Mouse (Mus musculus) embryonic facial prominence, embryonic 15.5 days (tissue): ENCODE data around the gene Npdc1. TPM values are rescaled to one million over a fixed set of nuclear protein-coding genes. Genes with fewer than 3 reads are reported as not detected.

ENCODE experiments used
- ATAC-seq: fragments of 200-750 bp; cut with Nextera tagmentation; 2 replicates; pipeline ENCODE4 v1.8.0; 2017; ENCODE audit warnings: low read depth, moderate TSS enrichment; ENCODE audit not compliant: insufficient number of reproducible peaks, low FRiP score, low TSS enrichment
- H3K27ac ChIP-seq: fragments of 300-500 bp; sonication (generic); replicated peaks from 2 replicates; pipeline ENCODE4 v1.5.1; 2015; ENCODE audit warnings: mild to moderate bottlenecking, inconsistent platforms
- H3K27me3 ChIP-seq: fragments of 300-500 bp; sonication (generic); 2 replicates; pipeline ENCODE4 v1.6.1; 2015; ENCODE audit warnings: inconsistent platforms
- H3K36me3 ChIP-seq: fragments of 300-500 bp; sonication (generic); 2 replicates; pipeline ENCODE4 v1.6.1; 2015; ENCODE audit warnings: mild to moderate bottlenecking, inconsistent platforms
- H3K4me1 ChIP-seq: fragments of 300-500 bp; sonication (generic); 2 replicates; pipeline ENCODE4 v1.6.1; 2015; ENCODE audit warnings: inconsistent platforms
- H3K4me2 ChIP-seq: fragments of 300-500 bp; sonication (generic); replicated peaks from 2 replicates; pipeline ENCODE4 v1.6.1; 2015; ENCODE audit warnings: mild to moderate bottlenecking, inconsistent platforms
- H3K4me3 ChIP-seq: fragments of 300-500 bp; sonication (generic); replicated peaks from 2 replicates; pipeline ENCODE4 v1.5.1; 2015; ENCODE audit warnings: mild to moderate bottlenecking, inconsistent platforms
- H3K9ac ChIP-seq: fragments of 300-500 bp; sonication (generic); 2 replicates; pipeline ENCODE4 v1.6.1; 2015; ENCODE audit warnings: inconsistent platforms
- H3K9me3 ChIP-seq: fragments of 300-500 bp; sonication (generic); replicated peaks from 2 replicates; pipeline ENCODE4 v1.6.1; 2016; ENCODE audit warnings: inconsistent platforms
- WGBS: fragments of 180-500 bp; shearing (Covaris S2); methylation state at CpG from one replicate; pipeline ENCODE4 v1.1.7; 2015; 5-methylcytosine and 5-hydroxymethylcytosine counted together
- polyA plus RNA-seq: library from polyadenylated mRNA; unstranded; fragments of >200 nt; fragmentation: Nextera tagmentation; extraction: Ambion mirVana; gene quantifications from 2 replicates; pipeline ENCODE4 v1.2.1, GENCODE M21; 2015

Npdc1 gene
- polyA plus RNA-seq, 1 experiment from 2014 or later: 67.8 TPM

DNA sequence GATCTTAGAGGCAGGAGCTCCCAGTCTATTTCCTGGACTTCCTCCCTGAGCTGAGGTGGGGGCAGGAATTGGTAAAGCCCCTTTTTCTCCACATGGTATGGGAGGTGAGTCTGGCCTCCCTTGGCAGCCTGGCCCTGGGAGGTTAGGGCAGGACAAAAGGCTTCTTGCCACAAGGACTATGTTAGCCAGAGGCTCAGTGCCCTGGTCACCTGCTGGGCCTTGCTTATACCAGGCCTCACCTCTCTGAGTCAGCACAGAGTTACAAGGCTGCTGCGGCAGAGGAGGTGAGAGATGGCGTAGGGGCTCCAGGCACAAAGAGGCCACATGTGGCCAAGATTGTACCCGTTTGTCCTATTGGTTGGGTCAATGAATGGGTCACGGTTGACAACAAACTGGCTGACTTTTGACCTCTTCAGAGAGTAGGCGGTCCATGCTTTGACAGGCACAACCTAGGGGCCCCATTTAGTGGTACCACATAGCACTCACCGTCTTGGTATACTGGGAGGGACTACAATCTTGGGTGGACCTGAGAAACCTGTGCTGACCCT, 32.2 kb downstream of the Npdc1 start:
- Histone ChIP-seq H3K4me1 (peaks cover 10% of the 10 kb centered on the region), H3K27me3 (peaks cover 11% of the 10 kb centered on the region), H3K9me3 (no peaks in the 10 kb centered on the region), H3K4me2 (no peak overlapping the region), H3K4me3 (no peak overlapping the region), H3K9ac (no peak overlapping the region), H3K36me3 (no peaks in the 10 kb centered on the region), H3K27ac (no peak overlapping the region)
- 60% methylated on average over 6 of the region's 6 CpGs for WGBS
- no peak for ATAC-seq

DNA sequence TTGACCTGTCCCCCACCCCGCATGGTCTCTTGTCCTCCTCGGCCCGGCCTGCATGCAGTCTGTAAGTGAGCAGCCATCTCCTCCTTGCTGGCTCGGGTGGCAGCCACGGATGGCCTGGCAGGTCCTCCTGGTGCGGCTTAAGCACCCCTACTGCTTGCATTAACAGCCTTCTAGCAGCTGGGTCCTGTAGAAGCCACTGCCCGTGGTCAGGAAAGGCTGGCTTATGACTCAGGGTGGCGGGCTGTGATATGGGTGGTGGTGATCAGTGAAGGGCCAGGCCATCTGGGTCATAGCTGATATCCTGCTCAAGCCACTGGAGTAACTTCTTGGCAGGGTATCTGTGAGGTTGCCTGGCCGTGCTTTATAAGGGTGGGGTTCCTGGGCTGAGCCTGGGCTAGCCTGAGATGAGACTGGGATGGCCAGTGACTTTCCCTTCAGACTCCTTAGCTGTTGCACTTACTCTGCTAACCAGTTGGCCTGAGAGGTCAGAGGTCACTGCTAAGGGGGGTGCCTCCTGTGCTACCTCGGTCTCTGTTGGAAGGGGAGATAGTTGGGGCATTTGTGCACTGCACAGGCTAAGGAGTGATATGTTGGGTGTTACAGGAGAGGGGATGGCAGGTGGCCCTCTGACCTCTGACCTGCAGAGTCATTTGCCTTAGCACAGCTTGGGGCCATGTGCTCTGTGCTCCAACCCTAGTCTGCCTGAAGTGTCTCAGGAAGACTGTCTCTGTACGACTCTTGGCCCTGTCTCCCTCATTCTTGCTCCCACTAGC, 33.4 kb downstream of the Npdc1 start:
- no peak overlapping the region for H3K27ac ChIP-seq
- peaks cover 7% of the 10 kb centered on the region; the same call in 1 of the 2 replicates for H3K27me3 ChIP-seq
- H3K9me3 ChIP-seq: no peaks in the 10 kb centered on the region
- 0 out of 2 replicates have a peak, but pooled peaks cover 7% of the 10 kb centered on the region for H3K36me3 ChIP-seq
- H3K4me3 ChIP-seq: no peak overlapping the region
- no peak overlapping the region for H3K4me2 ChIP-seq
- ATAC-seq: no peak
- peaks cover 10% of the 10 kb centered on the region for H3K4me1 ChIP-seq
- WGBS: 79% methylated on average over 11 of the region's 11 CpGs
- H3K9ac ChIP-seq: no peak overlapping the region

DNA sequence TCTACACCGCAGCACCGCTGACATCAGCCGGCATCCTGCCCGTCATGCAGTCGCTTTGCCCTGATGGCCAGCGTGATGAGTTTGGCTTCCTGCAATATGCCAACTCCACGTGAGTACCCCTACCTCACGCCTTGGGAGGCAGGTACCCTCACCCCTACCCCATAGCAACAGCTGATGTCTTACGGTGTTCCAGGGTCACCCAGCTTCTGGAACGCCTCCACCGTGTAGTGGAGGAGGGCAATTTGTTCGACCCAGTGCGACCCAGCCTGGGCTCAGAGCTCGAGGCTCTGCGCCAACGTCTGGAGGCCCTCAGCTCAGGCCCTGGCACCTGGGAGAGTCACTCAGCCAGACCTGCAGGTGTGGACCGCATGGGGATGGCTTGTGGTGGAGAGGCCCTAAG, 34.0 kb downstream of the Npdc1 start:
- no peaks in the 10 kb centered on the region for H3K9me3 ChIP-seq
- no peak overlapping the region for H3K27ac ChIP-seq
- H3K4me3 ChIP-seq: no peak overlapping the region
- peaks cover 7% of the 10 kb centered on the region; the same call in 1 of the 2 replicates for H3K27me3 ChIP-seq
- H3K4me1 ChIP-seq: peaks cover 10% of the 10 kb centered on the region
- no peak overlapping the region for H3K4me2 ChIP-seq
- ATAC-seq: no peak
- WGBS: 88% methylated on average over 17 of the region's 17 CpGs
- 0 out of 2 replicates have a peak, but pooled peaks cover 7% of the 10 kb centered on the region for H3K36me3 ChIP-seq
- H3K9ac ChIP-seq: no peak overlapping the region

DNA sequence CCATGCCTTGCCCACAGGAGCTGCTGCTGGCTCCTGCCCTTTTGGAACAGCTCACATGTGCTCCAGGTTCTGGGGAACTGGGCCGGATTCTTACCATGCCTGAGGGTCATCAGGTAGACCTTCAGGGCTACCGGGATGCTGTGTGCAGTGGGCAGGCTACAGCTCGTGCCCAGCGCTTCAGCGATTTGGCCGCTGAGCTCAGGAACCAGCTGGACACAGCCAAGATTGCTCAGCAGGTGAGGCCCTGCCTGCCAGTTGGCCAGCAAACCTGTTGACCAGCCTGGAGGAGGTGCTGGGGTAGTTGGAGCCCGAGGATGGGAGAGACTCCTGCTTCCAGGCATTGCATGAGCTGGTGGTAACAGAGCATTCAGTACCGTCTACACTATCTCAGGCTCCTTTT, 35.1 kb downstream of the Npdc1 start:
- H3K27me3 ChIP-seq: peaks cover 7% of the 10 kb centered on the region; the same call in 1 of the 2 replicates
- WGBS: 85% methylated on average over 8 of the region's 8 CpGs
- H3K4me3 ChIP-seq: no peak overlapping the region
- H3K9me3 ChIP-seq: no peaks in the 10 kb centered on the region
- peaks cover 3% of the 10 kb centered on the region; the same call in 1 of the 2 replicates for H3K4me1 ChIP-seq
- H3K27ac ChIP-seq: no peak overlapping the region
- ATAC-seq: no peak
- H3K4me2 ChIP-seq: no peak overlapping the region
- 0 out of 2 replicates have a peak, but pooled peaks cover 7% of the 10 kb centered on the region for H3K36me3 ChIP-seq
- no peak overlapping the region for H3K9ac ChIP-seq

DNA sequence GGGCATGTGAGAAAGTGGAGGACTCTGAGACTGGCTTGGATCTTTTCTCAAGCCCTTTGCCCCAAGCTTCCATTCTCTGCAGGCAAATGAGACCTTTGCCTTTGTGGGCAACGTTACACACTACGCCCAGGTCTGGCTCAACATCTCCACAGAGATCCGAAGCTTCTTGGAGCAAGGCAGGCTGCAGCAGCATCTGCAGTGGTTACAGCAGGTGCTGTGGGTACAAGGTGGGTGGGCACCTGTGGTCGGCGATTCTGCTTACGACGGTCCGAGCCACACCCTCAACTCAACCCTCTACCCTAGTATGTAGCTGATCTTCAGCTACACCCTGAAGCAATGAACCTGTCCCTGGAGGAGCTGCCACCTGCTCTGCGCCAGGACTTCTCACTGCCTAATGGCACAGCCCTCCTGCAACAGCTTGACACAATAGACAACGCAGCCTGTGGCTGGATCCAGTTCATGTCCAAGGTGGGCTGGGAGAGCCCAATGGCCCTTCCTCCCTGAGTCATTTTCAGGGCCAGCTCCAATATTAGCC, 37.2 kb downstream of the Npdc1 start:
- Histone ChIP-seq H3K9me3 (no peaks in the 10 kb centered on the region), H3K4me3 (no peak overlapping the region), H3K9ac (no peak overlapping the region), H3K4me1 (no peaks in the 10 kb centered on the region), H3K27me3 (no peaks in the 10 kb centered on the region), H3K4me2 (no peak overlapping the region), H3K36me3 (peaks cover 7% of the 10 kb centered on the region; the same call in 1 of the 2 replicates), H3K27ac (no peak overlapping the region)
- no peak for ATAC-seq
- WGBS: 84% methylated on average over 10 of the region's 10 CpGs

DNA sequence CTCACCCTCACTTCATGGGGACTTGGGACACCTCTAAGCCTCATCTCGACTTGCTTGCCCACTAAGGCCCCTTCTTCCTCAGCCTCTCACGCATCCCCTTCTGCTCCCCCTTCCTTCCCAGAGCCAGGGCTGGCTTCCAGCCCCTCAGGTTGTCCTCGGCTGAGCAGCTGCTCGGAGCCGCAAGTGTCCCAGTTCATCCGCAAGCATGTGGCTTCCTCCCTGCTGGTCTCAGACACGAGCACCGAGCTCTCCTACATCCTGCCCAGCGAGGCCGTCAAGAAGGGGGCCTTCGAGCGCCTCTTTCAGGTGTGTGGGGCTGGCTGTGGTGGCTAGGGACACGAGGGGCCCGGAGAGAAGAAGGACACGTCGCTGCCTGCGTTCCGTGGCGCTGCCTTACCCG, 41.9 kb downstream of the Npdc1 start:
- no peaks in the 10 kb centered on the region for H3K27me3 ChIP-seq
- H3K9ac ChIP-seq: no peak overlapping the region
- WGBS: 82% methylated on average over 20 of the region's 20 CpGs
- no peak overlapping the region for H3K4me3 ChIP-seq
- H3K4me1 ChIP-seq: no peaks in the 10 kb centered on the region
- H3K4me2 ChIP-seq: no peak overlapping the region
- no peaks in the 10 kb centered on the region for H3K9me3 ChIP-seq
- H3K27ac ChIP-seq: no peak overlapping the region
- H3K36me3 ChIP-seq: peaks cover 23% of the 10 kb centered on the region; the same call in 1 of the 2 replicates
- ATAC-seq: no peak

DNA sequence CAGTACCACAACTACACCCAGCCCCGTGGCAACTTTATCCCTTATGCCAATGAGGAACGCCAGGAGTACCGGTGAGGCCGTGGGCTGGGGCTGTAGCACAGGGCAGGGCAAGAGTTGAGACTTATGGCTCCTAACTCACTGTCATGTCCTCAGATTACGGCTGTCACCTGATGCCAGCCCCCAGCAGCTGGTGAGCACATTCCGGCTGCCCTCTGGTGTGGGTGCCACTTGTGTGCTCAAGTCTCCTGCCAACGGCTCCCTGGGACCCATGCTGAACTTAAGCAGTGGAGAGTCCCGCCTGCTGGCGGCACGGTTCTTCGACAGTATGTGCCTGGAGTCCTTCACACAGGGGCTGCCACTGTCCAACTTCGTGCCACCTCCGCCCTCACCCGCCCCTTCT, 43.5 kb downstream of the Npdc1 start:
- no peak overlapping the region for H3K4me3 ChIP-seq
- no peak overlapping the region for H3K27ac ChIP-seq
- no peak overlapping the region for H3K4me2 ChIP-seq
- no peaks in the 10 kb centered on the region for H3K9me3 ChIP-seq
- no peak for ATAC-seq
- no peaks in the 10 kb centered on the region for H3K4me1 ChIP-seq
- H3K36me3 ChIP-seq: peaks cover 16% of the 10 kb centered on the region; the same call in 1 of the 2 replicates
- no peaks in the 10 kb centered on the region for H3K27me3 ChIP-seq
- H3K9ac ChIP-seq: no peak overlapping the region
- 88% methylated on average over 14 of the region's 14 CpGs for WGBS

DNA sequence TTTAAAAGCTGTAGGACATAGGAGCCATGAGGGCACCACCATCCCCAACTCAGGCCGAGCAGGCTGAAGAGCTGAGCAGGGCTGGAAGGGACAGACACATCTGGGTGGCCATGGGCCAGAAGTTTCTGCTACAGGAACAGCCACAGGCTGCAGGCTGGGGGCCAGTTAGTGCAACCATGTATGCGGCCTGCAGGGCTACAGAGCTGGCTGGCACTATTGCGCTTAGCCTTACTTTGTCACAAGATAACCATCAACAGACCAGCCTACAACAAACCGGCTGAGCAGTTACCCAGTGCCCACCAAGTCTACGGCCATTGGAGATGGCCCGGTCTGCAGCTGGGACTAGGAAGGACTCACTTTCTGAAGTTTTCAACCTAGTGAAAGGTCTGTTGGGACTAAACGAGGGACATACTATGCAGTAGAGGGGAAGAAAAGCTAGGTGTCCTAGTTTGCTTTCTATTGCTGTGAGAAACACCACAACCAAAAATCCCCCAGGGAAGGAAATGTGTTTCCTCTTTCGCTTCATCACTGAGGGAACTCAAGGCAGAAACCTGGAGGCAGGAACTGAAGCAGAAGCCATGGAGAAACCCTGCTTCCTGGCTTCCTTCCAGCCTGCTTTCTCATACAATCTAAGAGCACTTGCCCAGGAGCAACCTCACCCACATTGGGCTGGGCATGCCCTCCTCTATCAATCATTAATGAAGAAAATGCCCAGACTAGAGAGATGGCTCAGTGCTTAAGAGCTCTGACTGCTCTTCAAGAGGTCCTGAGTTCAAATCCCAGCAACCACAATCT, 51.9 kb downstream of the Npdc1 start:
- Histone ChIP-seq H3K4me1 (no peaks in the 10 kb centered on the region), H3K4me2 (no peak overlapping the region), H3K9me3 (no peaks in the 10 kb centered on the region), H3K9ac (no peak overlapping the region), H3K27me3 (no peaks in the 10 kb centered on the region), H3K27ac (no peak overlapping the region), H3K4me3 (no peak overlapping the region), H3K36me3 (no peaks in the 10 kb centered on the region)
- ATAC-seq: no peak
- WGBS: 75% methylated on average over 8 of the region's 8 CpGs

DNA sequence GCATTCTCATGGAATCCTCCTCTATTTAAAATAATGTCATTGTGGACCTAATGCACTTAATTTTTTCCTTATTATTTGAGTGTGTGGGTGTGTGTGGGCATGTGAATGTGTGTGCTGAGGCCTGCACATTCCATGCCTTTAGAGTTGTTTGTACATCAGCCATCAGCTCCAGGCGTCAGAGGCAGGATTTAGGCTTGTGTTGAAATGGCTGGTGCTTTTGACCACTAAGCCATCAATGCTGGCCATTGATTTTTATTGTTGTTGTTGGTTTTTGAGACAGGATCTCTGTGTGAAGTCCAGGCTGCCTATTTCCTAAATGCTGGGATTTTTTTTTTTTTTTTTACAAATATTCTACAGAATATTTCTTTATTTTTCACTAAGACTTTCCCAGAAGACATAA, 53.8 kb downstream of the Npdc1 start:
- Histone ChIP-seq H3K4me1 (0 out of 2 replicates have a peak, but pooled peaks cover 4% of the 10 kb centered on the region), H3K36me3 (no peaks in the 10 kb centered on the region), H3K9ac (no peak overlapping the region), H3K4me3 (no peak overlapping the region), H3K4me2 (no peak overlapping the region), H3K27ac (no peak overlapping the region), H3K9me3 (no peaks in the 10 kb centered on the region), H3K27me3 (no peaks in the 10 kb centered on the region)
- ATAC-seq: no peak
- 46% methylated on average over 1 of the region's 1 CpGs for WGBS

DNA sequence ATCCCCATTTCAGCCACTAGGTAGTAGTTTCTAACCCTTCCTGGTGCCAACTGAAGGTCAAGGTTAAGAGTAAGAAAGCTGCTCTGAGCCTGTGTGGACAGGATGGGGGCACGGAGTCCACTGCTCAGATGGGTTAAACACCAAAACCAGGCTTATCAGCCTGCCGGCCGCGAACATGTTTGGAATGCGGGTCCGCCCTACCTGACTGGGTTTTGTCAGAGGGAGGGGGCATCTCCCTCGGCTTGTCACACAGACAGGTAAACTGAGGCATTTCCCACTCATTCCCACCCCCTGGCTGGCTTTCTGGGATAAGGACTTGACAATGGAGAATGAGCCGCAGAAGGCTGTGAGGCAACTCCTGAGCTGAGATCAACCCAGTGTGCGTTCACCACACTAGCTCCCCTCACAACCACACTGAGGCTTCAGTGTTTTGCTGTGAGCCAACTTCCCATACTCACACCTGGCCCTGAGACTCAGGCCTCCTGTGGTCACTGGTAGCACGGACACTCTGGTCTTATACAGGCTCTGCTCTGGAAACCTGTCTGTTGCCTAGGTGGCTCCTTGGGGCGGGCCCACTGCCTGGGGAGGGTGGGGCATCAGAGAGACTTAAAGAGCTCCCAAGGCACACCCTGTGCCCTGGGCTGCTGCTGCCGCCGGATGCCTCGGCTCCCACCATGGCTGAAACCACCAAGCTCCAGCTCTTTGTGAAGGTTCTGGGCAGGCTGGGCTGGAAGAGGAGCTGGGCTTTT, 57.2 kb downstream of the Npdc1 start, which contains the start of gene Clic3:
Gene Clic3 (plus strand): TSS at position 634 of the 749 bp plus-strand sequence.
- 53% methylated on average over 14 of the region's 14 CpGs for WGBS
- H3K4me3 ChIP-seq: peak within 1 kb of the TSS; percentile 8; the same call in 1 of the 2 replicates
- no peak within 1 kb of the TSS for H3K9ac ChIP-seq
- H3K4me1 ChIP-seq: peaks cover 28% of the 10 kb centered on the region
- H3K27ac ChIP-seq: 0 out of 2 replicates have a peak within 1 kb of the TSS, but pooled peaks have one; percentile 36
- H3K9me3 ChIP-seq: no peaks in the 10 kb centered on the region
- 0 out of 2 replicates have a peak, but pooled peaks cover 9% of the 10 kb centered on the region for H3K36me3 ChIP-seq
- no peaks in the 10 kb centered on the region for H3K27me3 ChIP-seq
- no peak for ATAC-seq
- no peak within 1 kb of the TSS for H3K4me2 ChIP-seq
